Mouse (Mus musculus) forebrain, postnatal 0 days (tissue): Measurements from ENCODE around the gene Pdzd9. TPM values are rescaled to one million over a fixed set of nuclear protein-coding genes. Genes with fewer than 3 reads are reported as not detected.

Experiments used
- ATAC-seq: fragments of 200-750 bp; cut with Nextera tagmentation; 2 replicates; pipeline ENCODE4 v1.8.0; 2017; ENCODE audit warnings: mild to moderate bottlenecking, moderate library complexity
- DNase-seq: peaks from one replicate; pipeline ENCODE4 v3.0.0-alpha.2; 2015
- H3K27ac ChIP-seq: fragments of 300-500 bp; sonication (generic); 2 replicates; pipeline ENCODE4 v1.5.1; 2014; ENCODE audit warnings: low read depth, mild to moderate bottlenecking, antibody characterized with exemption, low read length, moderate library complexity, mixed read lengths
- H3K27me3 ChIP-seq: fragments of 300-500 bp; sonication (generic); 2 replicates; pipeline ENCODE4 v1.6.1; 2014; ENCODE audit warnings: mild to moderate bottlenecking, low read length, mixed read lengths; ENCODE audit not compliant: insufficient read depth
- H3K36me3 ChIP-seq: fragments of 300-500 bp; sonication (generic); 2 replicates; pipeline ENCODE4 v1.6.1; 2014; ENCODE audit warnings: mild to moderate bottlenecking, moderate library complexity; ENCODE audit not compliant: insufficient read depth
- H3K4me1 ChIP-seq: fragments of 300-500 bp; sonication (generic); 2 replicates; pipeline ENCODE4 v1.6.1; 2014; ENCODE audit warnings: antibody characterized with exemption; ENCODE audit not compliant: insufficient read depth
- H3K4me2 ChIP-seq: fragments of 300-500 bp; sonication (generic); 2 replicates; pipeline ENCODE4 v1.6.1; 2014; ENCODE audit warnings: low read depth, mild to moderate bottlenecking, moderate library complexity
- H3K4me3 ChIP-seq: fragments of 300-500 bp; sonication (generic); 2 replicates; pipeline ENCODE4 v1.5.1; 2014; ENCODE audit warnings: low read depth, low read length, mixed read lengths
- H3K9ac ChIP-seq: fragments of 300-500 bp; sonication (generic); 2 replicates; pipeline ENCODE4 v1.6.1; 2014; ENCODE audit warnings: mild to moderate bottlenecking
- H3K9me3 ChIP-seq: fragments of 300-500 bp; sonication (generic); 2 replicates; pipeline ENCODE4 v1.6.1; 2016; ENCODE audit warnings: low read length
- CTCF ChIP-seq: sonication (generic); IDR thresholded peaks from 2 replicates; pipeline ENCODE4 v1.5.1; 2016; ENCODE audit warnings: antibody characterized with exemption, control low read depth, low read depth
- WGBS: fragments of 180-500 bp; shearing (Covaris S2); extraction: QIAGEN DNeasy Blood & Tissue Kit; methylation state at CpG from one replicate; pipeline ENCODE4 v1.1.7; 2014; 5-methylcytosine and 5-hydroxymethylcytosine counted together
- polyA plus RNA-seq: library from polyadenylated mRNA; unstranded; fragments of >200 nt; fragmentation: Nextera tagmentation; extraction: Ambion mirVana; gene quantifications from 2 replicates; pipeline ENCODE4 v1.2.1, GENCODE M21; 2015
- total RNA-seq: library from RNA; depleted of rRNA; stranded (reverse); fragments of >200 nt; gene quantifications from 2 replicates; pipeline ENCODE4 v1.2.3, GENCODE M21; 2014

Gene Pdzd9
- total and polyA plus RNA-seq, 2 experiments from 2014 or later = 0.22 to 0.24 TPM

DNA sequence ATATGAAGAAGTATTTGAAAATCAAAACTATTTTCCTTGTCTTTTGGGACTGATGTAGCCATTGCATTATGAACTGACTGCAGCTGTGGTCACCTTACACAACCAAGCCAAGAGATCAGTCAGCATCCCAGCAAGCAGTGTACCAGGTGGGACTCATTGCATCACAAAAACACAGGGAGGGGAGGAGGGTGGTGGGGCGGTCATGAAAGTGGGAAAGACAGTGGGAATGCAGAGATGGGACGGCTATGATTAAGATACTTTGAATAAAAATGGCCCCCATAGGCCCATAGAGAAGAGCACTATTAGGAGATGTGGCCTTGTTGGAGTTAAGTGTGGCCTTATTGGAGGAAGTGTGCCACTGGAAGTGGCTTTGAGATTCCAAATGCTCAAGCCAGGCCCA lies 26.2 kb upstream of the Pdzd9 start:
- Histone ChIP-seq H3K36me3 (peaks cover 6% of the 10 kb centered on the region; the same call in 1 of the 2 replicates), H3K27me3 (no peaks in the 10 kb centered on the region), H3K4me1 (no peaks in the 10 kb centered on the region), H3K4me3 (no peak overlapping the region), H3K9ac (no peak overlapping the region), H3K27ac (no peak overlapping the region), H3K9me3 (no peaks in the 10 kb centered on the region), H3K4me2 (no peak overlapping the region)
- WGBS = 96% methylated on average over 2 of the region's 2 CpGs
- ATAC-seq (no peak), DNase-seq (no peak)
- no peak for TF ChIP-seq CTCF

- Histone ChIP-seq H3K4me3 (no peak overlapping the region), H3K9ac (no peak overlapping the region), H3K27me3 (no peaks in the 10 kb centered on the region), H3K9me3 (no peaks in the 10 kb centered on the region), H3K27ac (no peak overlapping the region), H3K36me3 (peaks cover 6% of the 10 kb centered on the region; the same call in 1 of the 2 replicates), H3K4me2 (no peak overlapping the region), H3K4me1 (no peaks in the 10 kb centered on the region)
- no peak for TF ChIP-seq CTCF
- WGBS = 52% methylated on average over 1 of the region's 1 CpGs
- DNase-seq (no peak), ATAC-seq (no peak)
Measured at GRCm38 (mm10) chr7:120695641-120696040, 25.5 kb upstream of the Pdzd9 start.

- H3K27ac ChIP-seq = no peak overlapping the region
- H3K4me2 ChIP-seq = no peak overlapping the region
- H3K36me3 ChIP-seq = peaks cover 6% of the 10 kb centered on the region; the same call in 1 of the 2 replicates
- H3K9me3 ChIP-seq = no peaks in the 10 kb centered on the region
- DNase-seq (no peak), ATAC-seq (peak; percentile 64; the same call in 1 of the 2 replicates)
- H3K27me3 ChIP-seq = no peaks in the 10 kb centered on the region
- TF ChIP-seq CTCF = no peak
- no peak overlapping the region for H3K9ac ChIP-seq
- no peaks in the 10 kb centered on the region for H3K4me1 ChIP-seq
- no peak overlapping the region for H3K4me3 ChIP-seq
- 30% methylated on average over 6 of the region's 6 CpGs for WGBS
Measured at GRCm38 (mm10) chr7:120695196-120695595, 25.1 kb upstream of the Pdzd9 start.

DNA sequence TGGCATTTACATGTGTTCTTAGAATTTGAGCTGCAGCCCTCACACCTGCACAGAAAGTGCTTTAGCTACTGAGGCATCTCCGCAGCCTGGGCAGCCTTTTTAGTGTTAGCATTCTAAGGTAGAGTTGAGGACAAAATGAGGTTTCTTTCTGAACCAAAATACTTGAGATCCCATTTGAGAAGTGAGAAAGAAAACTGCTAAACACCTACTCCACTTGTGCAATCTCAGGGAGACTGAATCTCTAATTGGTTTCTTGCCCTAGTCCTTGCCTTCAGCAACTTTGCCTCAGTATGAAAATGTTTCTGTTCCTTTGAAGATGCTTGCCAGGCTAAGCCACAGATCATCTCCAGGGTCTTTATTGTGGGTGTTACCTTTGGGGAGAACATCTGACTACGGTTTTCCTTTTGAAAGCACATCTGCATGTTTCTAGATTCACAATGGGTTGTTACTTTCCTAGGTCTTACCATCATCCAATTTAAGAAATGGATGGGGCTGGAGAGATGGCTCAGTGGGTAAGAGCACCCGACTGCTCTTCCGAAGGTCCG lies 23.8 kb upstream of the Pdzd9 start:
- Histone ChIP-seq H3K4me3 (no peak overlapping the region), H3K9ac (no peak overlapping the region), H3K27ac (no peak overlapping the region), H3K4me2 (no peak overlapping the region), H3K4me1 (no peaks in the 10 kb centered on the region), H3K9me3 (no peaks in the 10 kb centered on the region), H3K27me3 (no peaks in the 10 kb centered on the region), H3K36me3 (peaks cover 6% of the 10 kb centered on the region; the same call in 1 of the 2 replicates)
- no peak for TF ChIP-seq CTCF
- ATAC-seq (no peak), DNase-seq (no peak)
- WGBS = 94% methylated on average over 5 of the region's 5 CpGs

GRCm38 (mm10) chr7:120690634-120691033 lies 20.5 kb upstream of the Pdzd9 start:
- WGBS = 79% methylated on average over 4 of the region's 4 CpGs
- Histone ChIP-seq H3K9me3 (no peaks in the 10 kb centered on the region), H3K9ac (no peak overlapping the region), H3K4me2 (no peak overlapping the region), H3K27ac (no peak overlapping the region), H3K4me3 (no peak overlapping the region), H3K36me3 (peaks cover 6% of the 10 kb centered on the region; the same call in 1 of the 2 replicates), H3K27me3 (no peaks in the 10 kb centered on the region), H3K4me1 (0 out of 2 replicates have a peak, but pooled peaks cover 5% of the 10 kb centered on the region)
- DNase-seq (no peak), ATAC-seq (no peak)
- peak; percentile 15; the same call in 1 of the 2 replicates for TF ChIP-seq CTCF

DNA sequence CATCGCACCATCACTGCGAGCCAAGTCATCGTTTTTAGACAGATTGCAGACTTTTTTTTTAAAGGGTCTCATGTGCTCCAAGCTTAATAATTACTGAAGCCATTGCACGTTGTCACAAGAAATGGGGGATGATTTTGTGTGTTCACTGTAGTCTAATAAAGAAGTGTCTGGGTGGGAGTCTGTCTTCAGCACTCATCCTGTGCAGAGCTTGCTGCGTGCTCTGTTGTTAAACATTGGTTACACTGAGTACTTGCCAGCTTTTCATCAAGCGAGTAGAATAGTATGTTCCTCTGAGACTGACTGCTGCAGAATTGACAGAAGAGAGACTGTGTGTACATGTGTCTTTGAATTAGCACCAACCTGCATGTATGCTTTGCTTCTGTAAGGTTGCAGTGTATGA lies 15.1 kb upstream of the Pdzd9 start:
- ATAC-seq = peak; percentile 49; the same call in 1 of the 2 replicates
- peak; percentile 36 for DNase-seq

DNA sequence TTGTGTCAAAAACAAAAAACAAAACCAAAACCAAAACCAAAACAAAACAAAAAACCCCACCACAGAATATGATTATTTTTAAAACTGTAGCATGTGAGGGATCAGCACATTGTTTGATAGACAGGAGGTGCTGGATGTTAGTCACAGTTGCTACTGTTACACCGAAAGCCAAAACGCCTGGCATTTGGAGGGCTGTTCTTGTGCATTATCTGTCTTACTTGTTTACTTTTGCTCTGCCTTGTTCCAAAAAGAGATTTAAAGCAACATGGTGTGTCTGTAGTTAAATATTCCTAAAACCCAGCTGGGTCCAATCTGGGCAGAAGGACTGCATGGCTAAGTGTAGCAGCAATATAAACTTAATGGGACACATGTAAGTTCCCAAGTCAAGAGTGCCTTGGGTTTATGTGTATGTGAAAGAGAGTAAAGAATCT lies 14.6 kb upstream of the Pdzd9 start:
- Histone ChIP-seq H3K4me3 (no peak overlapping the region), H3K27me3 (no peaks in the 10 kb centered on the region), H3K9ac (no peak overlapping the region), H3K9me3 (no peaks in the 10 kb centered on the region), H3K4me1 (peaks cover 20% of the 10 kb centered on the region), H3K27ac (no peak overlapping the region), H3K4me2 (no peak overlapping the region), H3K36me3 (no peaks in the 10 kb centered on the region)
- DNase-seq (no peak), ATAC-seq (peak; percentile 80)
- no peak for TF ChIP-seq CTCF
- 52% methylated on average over 2 of the region's 2 CpGs for WGBS

More for the DNA sequence above, 15.1 kb upstream of the Pdzd9 start:
- 50% methylated on average over 6 of the region's 6 CpGs for WGBS
- Histone ChIP-seq H3K36me3 (no peaks in the 10 kb centered on the region), H3K9ac (no peak overlapping the region), H3K4me2 (no peak overlapping the region), H3K9me3 (no peaks in the 10 kb centered on the region), H3K4me3 (no peak overlapping the region), H3K27me3 (no peaks in the 10 kb centered on the region), H3K27ac (no peak overlapping the region), H3K4me1 (peaks cover 15% of the 10 kb centered on the region)
- no peak for TF ChIP-seq CTCF
